Mouse (Mus musculus) ES-Bruce4 (cell line): ENCODE data around the gene Inafm1. TPM values are rescaled to one million over a fixed set of nuclear protein-coding genes. Genes with fewer than 3 reads are reported as not detected.
A peak's percentile ranks its signal among the peaks of the same experiment; 100 is the strongest.
"Not testable (repeated sequence)": the region's sequence is repeated elsewhere in the genome, so short reads cannot be mapped to it uniquely, and the experiment has no call there.

Experiments used
- H3K27ac ChIP-seq: 2 replicates; pipeline ENCODE4 v1.5.1; 2012; ENCODE audit warnings: low read length, inconsistent platforms; ENCODE audit not compliant: insufficient read depth
- H3K27me3 ChIP-seq: 2 replicates; pipeline ENCODE4 v1.6.1; 2012; ENCODE audit warnings: mild to moderate bottlenecking, low read length, inconsistent platforms; ENCODE audit not compliant: control insufficient read depth, poor library complexity, insufficient read depth, severe bottlenecking
- H3K36me3 ChIP-seq: 2 replicates; pipeline ENCODE4 v1.6.1; 2012; ENCODE audit warnings: inconsistent platforms, mild to moderate bottlenecking, low read length, moderate library complexity; ENCODE audit not compliant: control insufficient read depth, poor library complexity, insufficient read depth, severe bottlenecking
- H3K4me1 ChIP-seq: one replicate; pipeline ENCODE4 v1.8.1; 2011; ENCODE audit warnings: low read length; ENCODE audit not compliant: control insufficient read depth, insufficient read depth
- H3K4me3 ChIP-seq: 2 replicates; pipeline ENCODE4 v1.5.1; 2011; ENCODE audit warnings: low read depth, mild to moderate bottlenecking, low read length
- H3K9ac ChIP-seq: 2 replicates; pipeline ENCODE4 v1.6.1; 2012; ENCODE audit warnings: low read depth, mild to moderate bottlenecking, inconsistent platforms; ENCODE audit not compliant: poor library complexity, severe bottlenecking
- H3K9me3 ChIP-seq: replicated peaks from 2 replicates; pipeline ENCODE4 v1.6.1; 2012; ENCODE audit warnings: mild to moderate bottlenecking, low read length, inconsistent platforms; ENCODE audit not compliant: control insufficient read depth, poor library complexity, insufficient read depth, severe bottlenecking
- CTCF ChIP-seq: IDR thresholded peaks from one replicate; pipeline ENCODE4 v1.8.1; 2011; ENCODE audit warnings: low read depth, low read length
- EP300 ChIP-seq: IDR thresholded peaks from 2 replicates; pipeline ENCODE4 v1.6.1; 2011; ENCODE audit warnings: low read depth, low read length; ENCODE audit not compliant: insufficient read depth
- POLR2A ChIP-seq: IDR thresholded peaks from one replicate; pipeline ENCODE4 v1.8.1; 2011; ENCODE audit warnings: low read length; ENCODE audit not compliant: insufficient read depth
- polyA plus RNA-seq: library from polyadenylated mRNA; stranded (reverse); fragments of >200 nt; gene quantifications from 2 replicates; pipeline ENCODE4 v1.2.4, GENCODE M21; 2011; ENCODE audit warnings: low read depth; ENCODE audit not compliant: missing spikeins, insufficient read depth, insufficient read length

Inafm1 gene
- polyA plus RNA-seq, 1 experiment, result 4.6 TPM

DNA sequence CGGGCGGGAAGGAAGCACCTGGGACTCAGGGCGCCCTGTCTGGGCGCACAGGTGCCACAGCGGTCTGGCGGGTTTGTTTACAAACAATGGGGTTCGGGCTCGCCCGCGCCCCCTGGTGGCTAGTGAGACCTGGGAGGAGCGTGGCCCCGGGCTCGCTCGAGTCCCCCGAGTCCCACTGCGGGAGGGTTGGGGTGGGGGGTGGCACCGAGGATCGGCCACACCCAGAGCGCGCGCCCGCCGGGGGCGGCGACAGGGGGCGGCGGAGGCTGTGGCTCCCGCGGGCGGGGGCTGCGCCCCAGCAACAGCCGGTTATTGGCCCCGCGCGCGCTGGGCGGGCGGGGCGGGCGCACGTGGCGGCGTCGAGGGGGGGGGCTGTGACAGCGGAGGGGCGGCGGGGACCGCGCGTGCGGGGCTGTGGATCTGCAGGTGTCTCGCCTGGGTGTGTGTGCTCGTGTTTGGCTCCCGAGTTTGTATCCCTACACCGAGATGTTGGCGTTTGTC lies 36.7 kb upstream of the Inafm1 start:
- peak overlapping the region; percentile 67 for H3K27ac ChIP-seq
- TF ChIP-seq EP300 (peak; percentile 65; the same call in 1 of the 2 replicates), POLR2A (no peak), CTCF (peak; percentile 65)
- peaks cover 3% of the 10 kb centered on the region; the same call in 1 of the 2 replicates for H3K36me3 ChIP-seq
- H3K9me3 ChIP-seq, result no peaks in the 10 kb centered on the region
- no peaks in the 10 kb centered on the region for H3K4me1 ChIP-seq
- H3K4me3 ChIP-seq, result peak overlapping the region; percentile 99
- H3K27me3 ChIP-seq, result no peaks in the 10 kb centered on the region
- peak overlapping the region; percentile 84 for H3K9ac ChIP-seq

DNA sequence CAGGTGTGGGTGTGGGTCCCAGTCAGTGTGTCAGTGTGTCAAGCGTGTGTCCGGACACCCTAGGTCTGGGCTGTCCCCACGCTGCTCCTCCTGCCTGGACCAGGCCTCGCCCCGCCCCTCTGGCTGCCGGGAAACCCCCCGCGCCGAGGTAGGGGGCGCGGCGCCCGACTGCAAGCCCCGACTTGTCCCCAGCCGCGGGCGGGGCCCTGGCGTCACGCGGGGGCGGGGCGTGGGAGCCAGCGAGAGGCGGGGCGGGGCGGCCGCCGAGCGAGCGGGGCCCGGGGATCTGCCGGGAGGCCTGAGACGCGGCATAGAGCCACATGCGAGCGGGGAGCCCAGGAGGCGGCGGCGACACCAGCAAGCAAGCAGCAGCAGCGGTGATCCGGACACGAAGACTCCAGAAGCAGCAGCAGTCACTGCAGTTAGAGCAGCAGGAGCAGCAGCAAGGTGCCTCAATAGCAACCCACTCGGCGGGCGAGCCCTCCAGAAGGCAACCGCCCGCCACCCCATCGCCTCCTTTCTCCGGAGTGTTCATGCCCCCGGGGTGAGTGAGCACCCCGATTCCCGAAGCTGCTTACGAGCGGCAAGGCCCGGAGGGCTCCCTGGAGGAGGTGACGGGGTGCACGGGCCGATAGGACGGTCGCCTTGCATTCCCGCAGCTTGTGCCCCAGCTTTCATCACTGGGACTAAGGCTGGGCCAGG lies 36.1 kb upstream of the Inafm1 start:
- Histone ChIP-seq H3K9ac (peak overlapping the region; percentile 84), H3K27me3 (no peaks in the 10 kb centered on the region), H3K9me3 (no peaks in the 10 kb centered on the region), H3K4me3 (peak overlapping the region; percentile 86), H3K36me3 (peaks cover 2% of the 10 kb centered on the region; the same call in 1 of the 2 replicates), H3K27ac (peak overlapping the region; percentile 85), H3K4me1 (no peaks in the 10 kb centered on the region)
- TF ChIP-seq CTCF, result no peak
- TF ChIP-seq POLR2A, result no peak
- peak; percentile 73 for TF ChIP-seq EP300

- Histone ChIP-seq H3K36me3 (no peaks in the 10 kb centered on the region), H3K4me1 (no peaks in the 10 kb centered on the region), H3K27me3 (no peaks in the 10 kb centered on the region), H3K4me3 (peak overlapping the region; percentile 47), H3K9ac (peak overlapping the region; percentile 84), H3K9me3 (no peaks in the 10 kb centered on the region), H3K27ac (peak overlapping the region; percentile 85)
- TF ChIP-seq POLR2A (peak; percentile 62), EP300 (peak; percentile 68; the same call in 1 of the 2 replicates), CTCF (no peak)
These were observed 35.3 kb upstream of the Inafm1 start for GRCm38 (mm10) chr7:16308555-16309317.

DNA sequence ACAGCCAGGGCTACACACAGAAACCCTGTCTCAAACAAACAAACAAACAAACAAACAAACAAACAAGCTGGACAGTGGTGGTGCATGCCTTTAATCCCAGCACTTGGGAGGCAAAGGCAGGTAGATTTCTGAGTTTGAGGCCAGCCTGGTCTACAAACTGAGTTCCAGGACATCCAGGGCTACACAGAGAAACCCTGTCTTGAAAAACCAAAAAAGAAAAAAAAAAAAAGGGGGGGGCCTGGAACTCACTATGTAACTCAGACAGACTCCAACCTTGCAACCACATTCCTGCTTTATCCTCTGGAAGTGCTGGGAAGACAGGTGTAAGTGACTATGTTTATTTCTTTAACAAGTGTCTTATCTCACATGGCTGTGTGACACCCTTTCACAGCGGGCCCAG lies 34.7 kb upstream of the Inafm1 start, which contains the start of gene Bbc3:
Gene Bbc3 (plus strand): TSS at position 301 of the 400 bp plus-strand sequence.
- H3K27ac ChIP-seq, result peak within 1 kb of the TSS; percentile 85
- not testable (repeated sequence) for H3K4me1 ChIP-seq, H3K27me3 ChIP-seq, H3K36me3 ChIP-seq, H3K9me3 ChIP-seq
- peak within 1 kb of the TSS; percentile 47 for H3K4me3 ChIP-seq
- H3K9ac ChIP-seq, result peak within 1 kb of the TSS; percentile 84

GRCm38 (mm10) chr7:16307141-16307540 lies 33.7 kb upstream of the Inafm1 start:
- peak overlapping the region; percentile 85 for H3K27ac ChIP-seq
- H3K36me3 ChIP-seq, H3K9me3 ChIP-seq, H3K9ac ChIP-seq, H3K4me1 ChIP-seq, H3K4me3 ChIP-seq, H3K27me3 ChIP-seq: not testable (repeated sequence)

GRCm38 (mm10) chr7:16299419-16300035 lies 26.1 kb upstream of the Inafm1 start:
- peak overlapping the region; percentile 56 for H3K4me3 ChIP-seq
- peaks cover 1% of the 10 kb centered on the region for H3K4me1 ChIP-seq
- H3K9ac ChIP-seq, result peak overlapping the region; percentile 46
- TF ChIP-seq EP300 (no peak), POLR2A (no peak), CTCF (no peak)
- no peaks in the 10 kb centered on the region for H3K36me3 ChIP-seq
- H3K9me3 ChIP-seq, result no peaks in the 10 kb centered on the region
- H3K27me3 ChIP-seq, result no peaks in the 10 kb centered on the region
- no peak overlapping the region for H3K27ac ChIP-seq
